Mouse (Mus musculus) heart, adult 18-20 months (tissue): ENCODE measurements around the gene Lamc1. TPM values are rescaled to one million over a fixed set of nuclear protein-coding genes. Genes with fewer than 3 reads are reported as not detected.

Source experiments
- DNase-seq, 2 experiments: peaks; one replicate each; pipeline ENCODE4 v3.0.0; 2021 to 2022; ENCODE audit warnings: mixed read lengths in 1 of 2
- total RNA-seq, 2 experiments: library from RNA; stranded (reverse); gene quantifications; 2 replicates each; pipeline ENCODE4 v1.2.3; 2021

The Lamc1 gene
- total RNA-seq, 2 experiments from 2014 or later, result 83.1 to 94.8 TPM

- DNase-seq, result peak in 1 of 2 experiments; percentile 40
Measured at GRCm38 (mm10) chr1:153191237-153191942, 141.2 kb downstream of the Lamc1 start.

GRCm38 (mm10) chr1:153188081-153188480, 144.5 kb downstream of the Lamc1 start:
- no peak for DNase-seq

GRCm38 (mm10) chr1:153185828-153186803, 146.5 kb downstream of the Lamc1 start, which contains the start of gene Lamc2:
TSS of gene Lamc2 (minus strand) at chr1:153186447.
- DNase-seq, result no peak

GRCm38 (mm10) chr1:153180586-153181289, 151.8 kb downstream of the Lamc1 start:
- DNase-seq, result peak; percentile 61 to 64

- no peak for DNase-seq
Measured at GRCm38 (mm10) chr1:153180160-153180559, 152.4 kb downstream of the Lamc1 start.

- DNase-seq, result peak; percentile 74 to 76
Measured at GRCm38 (mm10) chr1:153174801-153175200, 157.8 kb downstream of the Lamc1 start.

- no peak for DNase-seq
Measured at GRCm38 (mm10) chr1:153173276-153173675, 159.3 kb downstream of the Lamc1 start.

GRCm38 (mm10) chr1:153172291-153172731, 160.3 kb downstream of the Lamc1 start:
- no peak for DNase-seq

- DNase-seq, result no peak
Measured at GRCm38 (mm10) chr1:153171011-153171410, 161.6 kb downstream of the Lamc1 start.

Other genes starting within 250 kb of the Lamc1 start
- 10 to 100 TPM; 12.3 to 13.2 TPM for gene Lamc2, start 146.3 kb downstream of the Lamc1 start, total RNA-seq
- not detected for gene Shcbp1l, start 92.4 kb upstream of the Lamc1 start, total RNA-seq
- gene Dhx9, start 154.9 kb upstream of the Lamc1 start, total RNA-seq, result 10 to 100 TPM; 41.4 to 46.0 TPM
- 1 to 10 TPM; 1.6 to 2.2 TPM for gene Npl, start 217.3 kb upstream of the Lamc1 start, total RNA-seq